Mouse (Mus musculus): ENCODE data around the gene Pik3c2b. TPM values are rescaled to one million over a fixed set of nuclear protein-coding genes. Genes with fewer than 3 reads are reported as not detected.

Pik3c2b gene
- polyA plus RNA-seq, 1 experiment = 1.1 TPM

- TF ChIP-seq CTCF (IDR thresholded peaks at IDR 0.05; ENCODE audit: control insufficient read depth, insufficient read depth, insufficient replicate concordance, low read depth, low read length) (peak; percentile 71; the same call in 1 of the 2 replicates), POLR2A (IDR thresholded peaks at IDR 0.05; ENCODE audit: control insufficient read depth, low read depth, low read length) (no peak)
- H3K4me3 ChIP-seq (ENCODE audit: control insufficient read depth, low read depth, low read length) = no peak overlapping the region
- no peaks in the 10 kb centered on the region for H3K27me3 ChIP-seq (ENCODE audit: control insufficient read depth, insufficient read depth, low read length)
- peaks cover 2% of the 10 kb centered on the region; the same call in 1 of the 2 replicates for H3K4me1 ChIP-seq (ENCODE audit: control insufficient read depth, insufficient read depth, low read length)
- no peaks in the 10 kb centered on the region for H3K36me3 ChIP-seq (ENCODE audit: control insufficient read depth, insufficient read depth, low read length)
- no peak overlapping the region for H3K27ac ChIP-seq (ENCODE audit: control insufficient read depth, insufficient read depth, low read depth, low read length)
Observed at GRCm38 (mm10) chr1:133100980-133101798, 55.7 kb downstream of the Pik3c2b start.

DNA sequence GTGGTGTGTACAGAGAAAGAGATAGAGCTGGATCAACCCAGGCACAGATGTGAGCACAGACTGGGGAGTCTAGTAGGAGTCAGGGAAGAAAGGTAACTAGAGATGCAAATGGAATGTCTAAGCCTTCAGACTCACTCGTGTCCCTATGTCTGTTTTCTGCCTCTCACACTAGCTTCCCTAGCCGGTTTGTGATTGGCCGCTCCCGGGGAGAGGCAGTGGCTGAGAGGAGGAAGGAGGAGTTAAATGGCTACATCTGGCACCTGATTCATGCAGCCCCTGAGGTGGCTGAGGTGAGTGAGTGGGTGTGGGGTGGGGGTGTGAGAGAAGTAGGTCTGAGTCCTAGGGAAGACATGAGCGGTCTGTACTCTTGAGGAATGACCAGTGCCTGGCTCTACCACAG, 56.6 kb downstream of the Pik3c2b start:
- Histone ChIP-seq H3K27me3 (ENCODE audit: control insufficient read depth, insufficient read depth, low read length) (no peaks in the 10 kb centered on the region), H3K27ac (ENCODE audit: control insufficient read depth, insufficient read depth, low read depth, low read length) (no peak overlapping the region), H3K36me3 (ENCODE audit: control insufficient read depth, insufficient read depth, low read length) (no peaks in the 10 kb centered on the region), H3K4me3 (ENCODE audit: control insufficient read depth, low read depth, low read length) (no peak overlapping the region), H3K4me1 (ENCODE audit: control insufficient read depth, insufficient read depth, low read length) (peaks cover 2% of the 10 kb centered on the region; the same call in 1 of the 2 replicates)
- TF ChIP-seq CTCF (IDR thresholded peaks at IDR 0.05; ENCODE audit: control insufficient read depth, insufficient read depth, insufficient replicate concordance, low read depth, low read length) = no peak
- no peak for TF ChIP-seq POLR2A (IDR thresholded peaks at IDR 0.05; ENCODE audit: control insufficient read depth, low read depth, low read length)

DNA sequence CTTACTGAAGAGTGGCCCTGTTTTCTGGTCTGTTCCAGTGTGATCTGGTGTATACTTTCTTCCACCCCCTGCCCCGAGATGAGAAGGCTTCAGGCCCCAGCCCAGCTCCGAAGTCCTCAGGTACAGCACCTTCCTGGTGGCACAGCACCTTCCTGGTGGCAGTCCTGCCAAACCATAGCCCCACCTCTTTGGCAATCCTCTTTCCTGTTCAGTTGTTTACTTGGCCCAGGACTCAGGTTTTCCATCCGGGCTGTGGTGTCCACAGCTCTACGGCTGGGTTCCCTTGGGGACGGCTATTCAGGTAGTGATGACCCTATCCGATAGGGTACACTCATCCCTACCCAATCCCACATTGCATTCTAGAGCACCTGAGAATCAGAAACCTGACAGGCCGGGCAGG, 57.8 kb downstream of the Pik3c2b start:
- Histone ChIP-seq H3K27ac (ENCODE audit: control insufficient read depth, insufficient read depth, low read depth, low read length) (no peak overlapping the region), H3K27me3 (ENCODE audit: control insufficient read depth, insufficient read depth, low read length) (no peaks in the 10 kb centered on the region), H3K36me3 (ENCODE audit: control insufficient read depth, insufficient read depth, low read length) (no peaks in the 10 kb centered on the region), H3K4me3 (ENCODE audit: control insufficient read depth, low read depth, low read length) (no peak overlapping the region), H3K4me1 (ENCODE audit: control insufficient read depth, insufficient read depth, low read length) (peaks cover 2% of the 10 kb centered on the region; the same call in 1 of the 2 replicates)
- TF ChIP-seq POLR2A (IDR thresholded peaks at IDR 0.05; ENCODE audit: control insufficient read depth, low read depth, low read length) (no peak), CTCF (IDR thresholded peaks at IDR 0.05; ENCODE audit: control insufficient read depth, insufficient read depth, insufficient replicate concordance, low read depth, low read length) (no peak)

DNA sequence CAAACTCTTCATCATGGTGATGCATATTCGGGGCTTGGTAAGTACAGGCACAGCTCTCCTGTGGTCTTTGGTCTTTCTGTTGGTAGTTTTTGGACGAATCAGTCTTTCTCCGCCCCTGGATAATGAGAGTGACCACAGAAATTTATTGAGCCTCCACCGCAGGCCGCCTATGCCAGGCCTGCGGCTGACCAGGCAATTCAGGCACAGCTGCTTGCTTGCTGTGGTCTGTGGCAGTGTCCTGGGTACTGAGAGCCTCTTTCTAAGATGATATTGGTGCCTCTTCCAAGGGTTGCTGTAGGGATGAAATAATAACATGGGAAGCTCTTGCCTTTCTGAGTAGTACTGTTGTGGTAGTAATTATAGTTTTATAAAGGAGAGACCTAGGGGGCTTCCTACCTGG, 58.4 kb downstream of the Pik3c2b start:
- H3K27me3 ChIP-seq (ENCODE audit: control insufficient read depth, insufficient read depth, low read length) = no peaks in the 10 kb centered on the region
- peaks cover 2% of the 10 kb centered on the region; the same call in 1 of the 2 replicates for H3K4me1 ChIP-seq (ENCODE audit: control insufficient read depth, insufficient read depth, low read length)
- H3K27ac ChIP-seq (ENCODE audit: control insufficient read depth, insufficient read depth, low read depth, low read length) = no peak overlapping the region
- TF ChIP-seq POLR2A (IDR thresholded peaks at IDR 0.05; ENCODE audit: control insufficient read depth, low read depth, low read length) = no peak
- TF ChIP-seq CTCF (IDR thresholded peaks at IDR 0.05; ENCODE audit: control insufficient read depth, insufficient read depth, insufficient replicate concordance, low read depth, low read length) = no peak
- H3K4me3 ChIP-seq (ENCODE audit: control insufficient read depth, low read depth, low read length) = no peak overlapping the region
- H3K36me3 ChIP-seq (ENCODE audit: control insufficient read depth, insufficient read depth, low read length) = no peaks in the 10 kb centered on the region

DNA sequence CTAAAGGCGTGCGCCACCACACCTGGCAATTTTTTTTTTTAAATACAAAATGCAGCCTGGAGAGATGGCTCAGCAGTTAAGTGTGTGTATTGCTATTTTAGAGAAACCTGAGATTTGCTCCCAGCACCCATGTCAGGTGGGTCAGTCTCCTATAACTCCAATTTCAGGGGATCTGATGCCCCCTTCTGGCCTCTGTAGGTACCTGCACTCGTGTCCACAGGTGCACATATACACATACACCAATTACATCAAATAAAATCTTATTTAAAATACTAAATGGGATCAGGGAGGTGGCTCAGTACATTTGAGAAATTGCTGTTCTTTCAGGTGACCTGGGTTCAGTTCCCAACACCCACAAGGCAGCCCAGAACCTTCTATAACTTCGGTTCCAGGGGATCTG, 70.6 kb downstream of the Pik3c2b start:
- Histone ChIP-seq H3K27ac (ENCODE audit: control insufficient read depth, insufficient read depth, low read depth, low read length) (no peak overlapping the region), H3K4me3 (ENCODE audit: control insufficient read depth, low read depth, low read length) (no peak overlapping the region), H3K4me1 (ENCODE audit: control insufficient read depth, insufficient read depth, low read length) (no peaks in the 10 kb centered on the region), H3K36me3 (ENCODE audit: control insufficient read depth, insufficient read depth, low read length) (no peaks in the 10 kb centered on the region), H3K27me3 (ENCODE audit: control insufficient read depth, insufficient read depth, low read length) (no peaks in the 10 kb centered on the region)
- TF ChIP-seq CTCF (IDR thresholded peaks at IDR 0.05; ENCODE audit: control insufficient read depth, insufficient read depth, insufficient replicate concordance, low read depth, low read length) (no peak), POLR2A (IDR thresholded peaks at IDR 0.05; ENCODE audit: control insufficient read depth, low read depth, low read length) (no peak)

DNA sequence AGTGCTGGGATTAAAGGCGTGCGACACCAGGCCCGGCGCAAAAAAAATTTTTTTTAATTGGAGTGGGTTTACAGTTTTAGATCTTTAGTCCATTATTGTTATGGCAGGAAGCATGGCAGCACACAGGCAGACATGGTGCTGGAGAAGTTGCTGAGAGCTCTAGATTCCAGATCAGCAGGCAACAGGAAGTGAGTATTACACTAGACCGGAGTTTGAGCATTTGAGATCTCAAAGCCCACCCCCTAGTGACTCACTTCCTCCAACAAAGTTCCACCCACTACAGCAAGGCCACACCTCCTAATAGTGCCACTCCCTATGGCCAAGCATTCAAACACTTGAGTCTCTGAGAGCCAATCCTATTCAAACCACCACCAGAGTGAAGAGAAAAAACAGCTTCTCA, 72.7 kb downstream of the Pik3c2b start:
- H3K27me3 ChIP-seq (ENCODE audit: control insufficient read depth, insufficient read depth, low read length) = no peaks in the 10 kb centered on the region
- no peaks in the 10 kb centered on the region for H3K36me3 ChIP-seq (ENCODE audit: control insufficient read depth, insufficient read depth, low read length)
- no peak overlapping the region for H3K4me3 ChIP-seq (ENCODE audit: control insufficient read depth, low read depth, low read length)
- no peaks in the 10 kb centered on the region for H3K4me1 ChIP-seq (ENCODE audit: control insufficient read depth, insufficient read depth, low read length)
- no peak for TF ChIP-seq POLR2A (IDR thresholded peaks at IDR 0.05; ENCODE audit: control insufficient read depth, low read depth, low read length)
- TF ChIP-seq CTCF (IDR thresholded peaks at IDR 0.05; ENCODE audit: control insufficient read depth, insufficient read depth, insufficient replicate concordance, low read depth, low read length) = no peak
- H3K27ac ChIP-seq (ENCODE audit: control insufficient read depth, insufficient read depth, low read depth, low read length) = no peak overlapping the region

- no peaks in the 10 kb centered on the region for H3K4me1 ChIP-seq (ENCODE audit: control insufficient read depth, insufficient read depth, low read length)
- H3K27ac ChIP-seq (ENCODE audit: control insufficient read depth, insufficient read depth, low read depth, low read length) = no peak overlapping the region
- TF ChIP-seq CTCF (IDR thresholded peaks at IDR 0.05; ENCODE audit: control insufficient read depth, insufficient read depth, insufficient replicate concordance, low read depth, low read length) (no peak), POLR2A (IDR thresholded peaks at IDR 0.05; ENCODE audit: control insufficient read depth, low read depth, low read length) (no peak)
- H3K27me3 ChIP-seq (ENCODE audit: control insufficient read depth, insufficient read depth, low read length) = no peaks in the 10 kb centered on the region
- no peaks in the 10 kb centered on the region for H3K36me3 ChIP-seq (ENCODE audit: control insufficient read depth, insufficient read depth, low read length)
- H3K4me3 ChIP-seq (ENCODE audit: control insufficient read depth, low read depth, low read length) = no peak overlapping the region
Observed at GRCm38 (mm10) chr1:133118844-133119243, 73.4 kb downstream of the Pik3c2b start.
